Mouse (Mus musculus): ENCODE measurements at regions not wholly inside any gene's neighbourhood (a gene's known extent, or its start where the extent isn't known, plus 50 kb on each side); places are given as distances from the start of the nearest gene placed in this dataset.

GRCm38 (mm10) chr5:80178723-80179122 is 841.2 kb upstream of the Adgrl3 start:
- no peak for TF ChIP-seq POLR2A (IDR thresholded peaks at IDR 0.05; ENCODE audit: borderline replicate concordance, extremely low read depth, insufficient read depth, insufficient read length, poor library complexity, severe bottlenecking)
- TF ChIP-seq CTCF (IDR thresholded peaks at IDR 0.05; ENCODE audit: borderline replicate concordance, extremely low read depth, insufficient read depth, insufficient read length): no peak
- DNase-seq (ENCODE audit: low read depth): peak; percentile 6

DNA sequence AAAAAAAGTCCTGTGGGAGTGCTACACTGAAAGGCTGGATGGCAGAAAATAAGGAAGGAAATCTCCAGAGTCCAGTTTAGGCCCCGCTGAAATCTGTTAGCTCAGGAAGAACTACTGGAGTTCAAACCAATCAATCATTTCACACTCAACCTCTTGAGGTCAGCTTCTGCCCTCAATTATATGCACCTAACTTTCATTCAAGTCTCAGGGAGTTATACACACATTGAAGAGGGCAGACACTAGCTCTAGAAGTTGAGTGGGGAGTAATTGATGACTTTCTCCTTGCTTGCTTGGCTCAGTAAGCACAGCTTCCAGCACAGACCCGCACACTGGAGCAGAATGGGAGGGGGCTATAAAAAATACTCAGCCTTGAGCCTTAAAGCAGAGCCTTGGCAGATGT is 839.7 kb upstream of the Adgrl3 start:
- no peak for TF ChIP-seq CTCF (IDR thresholded peaks at IDR 0.05; ENCODE audit: borderline replicate concordance, extremely low read depth, insufficient read depth, insufficient read length)
- TF ChIP-seq POLR2A (IDR thresholded peaks at IDR 0.05; ENCODE audit: borderline replicate concordance, extremely low read depth, insufficient read depth, insufficient read length, poor library complexity, severe bottlenecking): no peak
- DNase-seq (ENCODE audit: low read depth): peak; percentile 8

DNA sequence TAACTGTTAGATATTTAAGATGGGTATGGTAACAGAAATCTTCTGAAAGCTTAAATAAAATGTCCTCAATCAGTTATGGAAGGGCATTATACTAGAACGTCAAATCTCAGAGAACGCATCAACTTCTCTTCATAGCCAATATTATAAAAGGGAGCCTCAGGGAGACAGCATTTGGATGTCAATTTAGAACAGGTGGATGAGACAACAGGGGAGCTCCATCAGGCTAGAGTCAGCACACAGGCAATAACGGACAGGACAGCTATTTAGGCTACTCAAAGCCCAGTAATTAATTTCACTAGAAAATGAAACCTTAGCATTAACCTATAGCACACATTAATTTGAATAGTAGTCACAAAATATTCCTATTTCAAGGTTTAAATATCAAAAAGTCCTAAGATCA is 827.5 kb upstream of the Adgrl3 start:
- no peak for DNase-seq (ENCODE audit: low read depth)
- TF ChIP-seq POLR2A (IDR thresholded peaks at IDR 0.05; ENCODE audit: borderline replicate concordance, extremely low read depth, insufficient read depth, insufficient read length, poor library complexity, severe bottlenecking) (no peak), CTCF (IDR thresholded peaks at IDR 0.05; ENCODE audit: borderline replicate concordance, extremely low read depth, insufficient read depth, insufficient read length) (no peak)

DNA sequence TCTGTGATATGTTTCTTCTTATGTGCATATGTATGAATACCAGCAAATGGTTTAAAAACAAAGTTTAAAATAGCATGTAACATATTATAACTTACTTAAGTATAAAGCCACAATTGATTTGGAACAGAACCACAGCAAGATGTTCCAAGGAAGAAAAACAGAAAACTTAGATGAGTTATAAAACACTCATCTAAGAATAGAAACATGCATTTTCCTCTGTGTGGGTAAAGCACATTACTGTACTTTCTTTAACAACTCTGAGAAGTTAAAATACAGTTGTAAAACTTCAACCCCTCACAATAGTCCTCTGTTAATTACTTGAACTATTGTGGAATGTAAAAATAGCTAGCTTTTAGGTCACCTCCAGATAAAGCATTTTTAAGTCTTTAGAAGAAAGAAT is 820.3 kb upstream of the Adgrl3 start:
- TF ChIP-seq CTCF (IDR thresholded peaks at IDR 0.05; ENCODE audit: borderline replicate concordance, extremely low read depth, insufficient read depth, insufficient read length) (no peak), POLR2A (IDR thresholded peaks at IDR 0.05; ENCODE audit: borderline replicate concordance, extremely low read depth, insufficient read depth, insufficient read length, poor library complexity, severe bottlenecking) (no peak)
- DNase-seq (ENCODE audit: low read depth): no peak

- DNase-seq (ENCODE audit: low read depth): peak; percentile 24
- TF ChIP-seq CTCF (IDR thresholded peaks at IDR 0.05; ENCODE audit: borderline replicate concordance, extremely low read depth, insufficient read depth, insufficient read length): no peak
- no peak for TF ChIP-seq POLR2A (IDR thresholded peaks at IDR 0.05; ENCODE audit: borderline replicate concordance, extremely low read depth, insufficient read depth, insufficient read length, poor library complexity, severe bottlenecking)
These were observed 771.3 kb upstream of the Adgrl3 start for GRCm38 (mm10) chr5:80248530-80249122.

- no peak for TF ChIP-seq POLR2A (IDR thresholded peaks at IDR 0.05; ENCODE audit: borderline replicate concordance, extremely low read depth, insufficient read depth, insufficient read length, poor library complexity, severe bottlenecking)
- TF ChIP-seq CTCF (IDR thresholded peaks at IDR 0.05; ENCODE audit: borderline replicate concordance, extremely low read depth, insufficient read depth, insufficient read length): no peak
- peak; percentile 23 for DNase-seq (ENCODE audit: low read depth)
These were observed 768.0 kb upstream of the Adgrl3 start for GRCm38 (mm10) chr5:80251961-80252360.

- TF ChIP-seq POLR2A (IDR thresholded peaks at IDR 0.05; ENCODE audit: borderline replicate concordance, extremely low read depth, insufficient read depth, insufficient read length, poor library complexity, severe bottlenecking) (no peak), CTCF (IDR thresholded peaks at IDR 0.05; ENCODE audit: borderline replicate concordance, extremely low read depth, insufficient read depth, insufficient read length) (no peak)
- peak; percentile 84 for DNase-seq (ENCODE audit: low read depth)
These were observed 764.9 kb upstream of the Adgrl3 start for GRCm38 (mm10) chr5:80255046-80255445.

- TF ChIP-seq POLR2A (IDR thresholded peaks at IDR 0.05; ENCODE audit: borderline replicate concordance, extremely low read depth, insufficient read depth, insufficient read length, poor library complexity, severe bottlenecking): no peak
- TF ChIP-seq CTCF (IDR thresholded peaks at IDR 0.05; ENCODE audit: borderline replicate concordance, extremely low read depth, insufficient read depth, insufficient read length): no peak
- DNase-seq (ENCODE audit: low read depth): peak; percentile 25
These were observed 745.3 kb upstream of the Adgrl3 start for GRCm38 (mm10) chr5:80274589-80274988.

GRCm38 (mm10) chr5:80275232-80275866 is 744.6 kb upstream of the Adgrl3 start:
- TF ChIP-seq POLR2A (IDR thresholded peaks at IDR 0.05; ENCODE audit: borderline replicate concordance, extremely low read depth, insufficient read depth, insufficient read length, poor library complexity, severe bottlenecking): no peak
- no peak for TF ChIP-seq CTCF (IDR thresholded peaks at IDR 0.05; ENCODE audit: borderline replicate concordance, extremely low read depth, insufficient read depth, insufficient read length)
- no peak for DNase-seq (ENCODE audit: low read depth)

All from brain, embryonic 14.5 days (tissue).